Mouse (Mus musculus) liver, embryonic 15.5 days (tissue): Measurements from ENCODE around the gene Chst15. TPM values are rescaled to one million over a fixed set of nuclear protein-coding genes. Genes with fewer than 3 reads are reported as not detected.

Experiments
- ATAC-seq: fragments of 200-750 bp; cut with Nextera tagmentation; 2 replicates; pipeline ENCODE4 v1.8.0; 2017; ENCODE audit warnings: moderate number of reproducible peaks, mild to moderate bottlenecking, moderate library complexity; ENCODE audit not compliant: insufficient read depth
- H3K27ac ChIP-seq: fragments of 300-500 bp; sonication (generic); replicated peaks from 2 replicates; pipeline ENCODE4 v1.5.1; 2015; ENCODE audit warnings: mild to moderate bottlenecking, inconsistent platforms
- H3K27me3 ChIP-seq: fragments of 300-500 bp; sonication (generic); 2 replicates; pipeline ENCODE4 v1.6.1; 2015; ENCODE audit warnings: mild to moderate bottlenecking, inconsistent platforms
- H3K36me3 ChIP-seq: fragments of 300-500 bp; sonication (generic); replicated peaks from 2 replicates; pipeline ENCODE4 v1.6.1; 2015; ENCODE audit warnings: moderate library complexity, mild to moderate bottlenecking, inconsistent platforms
- H3K4me1 ChIP-seq: fragments of 300-500 bp; sonication (generic); replicated peaks from 2 replicates; pipeline ENCODE4 v1.6.1; 2015; ENCODE audit warnings: inconsistent platforms
- H3K4me2 ChIP-seq: fragments of 300-500 bp; sonication (generic); 2 replicates; pipeline ENCODE4 v1.6.1; 2015; ENCODE audit warnings: moderate library complexity, mild to moderate bottlenecking, inconsistent platforms
- H3K4me3 ChIP-seq: fragments of 300-500 bp; sonication (generic); replicated peaks from 2 replicates; pipeline ENCODE4 v1.5.1; 2015; ENCODE audit warnings: mild to moderate bottlenecking, inconsistent platforms
- H3K9ac ChIP-seq: fragments of 300-500 bp; sonication (generic); 2 replicates; pipeline ENCODE4 v1.6.1; 2015; ENCODE audit warnings: moderate library complexity, mild to moderate bottlenecking, inconsistent platforms
- H3K9me3 ChIP-seq: fragments of 300-500 bp; sonication (generic); replicated peaks from 2 replicates; pipeline ENCODE4 v1.6.1; 2016; ENCODE audit warnings: inconsistent platforms
- WGBS: fragments of 180-500 bp; shearing (Covaris S2); methylation state at CpG from one replicate; pipeline ENCODE4 v1.1.7; 2015; ENCODE audit warnings: mixed read lengths; ENCODE audit not compliant: insufficient replicate concordance; 5-methylcytosine and 5-hydroxymethylcytosine counted together
- polyA plus RNA-seq: library from polyadenylated mRNA; unstranded; fragments of >200 nt; fragmentation: Nextera tagmentation; extraction: Ambion mirVana; gene quantifications from 2 replicates; pipeline ENCODE4 v1.2.1, GENCODE M21; 2015

Chst15 gene
- polyA plus RNA-seq, 1 experiment from 2014 or later: 4.5 TPM

GRCm38 (mm10) chr7:132299661-132300210 lies 17.3 kb downstream of the Chst15 start:
- H3K27ac ChIP-seq: no peak overlapping the region
- H3K9ac ChIP-seq: no peak overlapping the region
- no peak overlapping the region for H3K4me3 ChIP-seq
- WGBS: 51% methylated on average over 5 of the region's 5 CpGs
- no peaks in the 10 kb centered on the region for H3K36me3 ChIP-seq
- ATAC-seq: no peak
- H3K4me2 ChIP-seq: no peak overlapping the region
- no peaks in the 10 kb centered on the region for H3K27me3 ChIP-seq
- H3K9me3 ChIP-seq: no peaks in the 10 kb centered on the region
- peaks cover 12% of the 10 kb centered on the region for H3K4me1 ChIP-seq

GRCm38 (mm10) chr7:132298412-132298990 lies 18.5 kb downstream of the Chst15 start:
- H3K9me3 ChIP-seq: no peaks in the 10 kb centered on the region
- WGBS: 67% methylated on average over 7 of the region's 7 CpGs
- H3K27ac ChIP-seq: no peak overlapping the region
- no peak overlapping the region for H3K4me3 ChIP-seq
- peaks cover 1% of the 10 kb centered on the region for H3K4me1 ChIP-seq
- H3K27me3 ChIP-seq: no peaks in the 10 kb centered on the region
- no peak overlapping the region for H3K4me2 ChIP-seq
- no peaks in the 10 kb centered on the region for H3K36me3 ChIP-seq
- no peak overlapping the region for H3K9ac ChIP-seq
- ATAC-seq: no peak

- 37% methylated on average over 4 of the region's 4 CpGs for WGBS
- H3K27ac ChIP-seq: no peak overlapping the region
- H3K4me1 ChIP-seq: no peaks in the 10 kb centered on the region
- H3K9ac ChIP-seq: no peak overlapping the region
- no peak overlapping the region for H3K4me2 ChIP-seq
- H3K4me3 ChIP-seq: no peak overlapping the region
- no peaks in the 10 kb centered on the region for H3K36me3 ChIP-seq
- no peaks in the 10 kb centered on the region for H3K27me3 ChIP-seq
- no peaks in the 10 kb centered on the region for H3K9me3 ChIP-seq
- no peak for ATAC-seq
Observed at GRCm38 (mm10) chr7:132296661-132297443, 20.2 kb downstream of the Chst15 start.

- Histone ChIP-seq H3K27ac (no peak overlapping the region), H3K9me3 (no peaks in the 10 kb centered on the region), H3K27me3 (no peaks in the 10 kb centered on the region), H3K9ac (no peak overlapping the region), H3K4me3 (no peak overlapping the region), H3K4me2 (no peak overlapping the region), H3K36me3 (no peaks in the 10 kb centered on the region), H3K4me1 (no peaks in the 10 kb centered on the region)
- 67% methylated on average over 3 of the region's 3 CpGs for WGBS
- ATAC-seq: no peak
Observed at GRCm38 (mm10) chr7:132296132-132296531, 20.9 kb downstream of the Chst15 start.

- WGBS: 70% methylated on average over 3 of the region's 3 CpGs
- Histone ChIP-seq H3K36me3 (no peaks in the 10 kb centered on the region), H3K4me3 (no peak overlapping the region), H3K27me3 (no peaks in the 10 kb centered on the region), H3K27ac (no peak overlapping the region; the same call in 1 of the 2 replicates), H3K4me1 (peaks cover 11% of the 10 kb centered on the region), H3K9ac (no peak overlapping the region), H3K4me2 (no peak overlapping the region), H3K9me3 (no peaks in the 10 kb centered on the region)
- ATAC-seq: no peak
Observed at GRCm38 (mm10) chr7:132287340-132287664, 29.7 kb downstream of the Chst15 start.

GRCm38 (mm10) chr7:132286630-132287339 lies 30.2 kb downstream of the Chst15 start:
- peaks cover 11% of the 10 kb centered on the region for H3K4me1 ChIP-seq
- H3K4me2 ChIP-seq: no peak overlapping the region
- H3K36me3 ChIP-seq: no peaks in the 10 kb centered on the region
- H3K27me3 ChIP-seq: no peaks in the 10 kb centered on the region
- H3K9ac ChIP-seq: no peak overlapping the region
- H3K27ac ChIP-seq: peak overlapping the region; percentile 51
- ATAC-seq: peak; percentile 59
- H3K9me3 ChIP-seq: no peaks in the 10 kb centered on the region
- H3K4me3 ChIP-seq: no peak overlapping the region
- WGBS: 29% methylated on average over 14 of the region's 14 CpGs

- ATAC-seq: no peak
- WGBS: 37% methylated on average over 1 of the region's 1 CpGs
- Histone ChIP-seq H3K4me3 (no peak overlapping the region), H3K4me2 (no peak overlapping the region), H3K27ac (no peak overlapping the region), H3K9me3 (no peaks in the 10 kb centered on the region), H3K36me3 (no peaks in the 10 kb centered on the region), H3K9ac (no peak overlapping the region), H3K4me1 (peaks cover 11% of the 10 kb centered on the region), H3K27me3 (no peaks in the 10 kb centered on the region)
Observed at GRCm38 (mm10) chr7:132284795-132285194, 32.2 kb downstream of the Chst15 start.

- H3K27me3 ChIP-seq: no peaks in the 10 kb centered on the region
- H3K9me3 ChIP-seq: no peaks in the 10 kb centered on the region
- no peak overlapping the region for H3K4me2 ChIP-seq
- peaks cover 11% of the 10 kb centered on the region for H3K4me1 ChIP-seq
- ATAC-seq: no peak
- H3K36me3 ChIP-seq: no peaks in the 10 kb centered on the region
- 66% methylated on average over 7 of the region's 7 CpGs for WGBS
- H3K27ac ChIP-seq: no peak overlapping the region
- no peak overlapping the region for H3K9ac ChIP-seq
- H3K4me3 ChIP-seq: no peak overlapping the region
Observed at GRCm38 (mm10) chr7:132284048-132284737, 32.8 kb downstream of the Chst15 start.

- H3K36me3 ChIP-seq: no peaks in the 10 kb centered on the region
- no peak overlapping the region for H3K4me2 ChIP-seq
- H3K4me1 ChIP-seq: peaks cover 11% of the 10 kb centered on the region
- no peaks in the 10 kb centered on the region for H3K9me3 ChIP-seq
- WGBS: 81% methylated on average over 2 of the region's 2 CpGs
- H3K4me3 ChIP-seq: no peak overlapping the region
- H3K27me3 ChIP-seq: no peaks in the 10 kb centered on the region
- ATAC-seq: no peak
- H3K9ac ChIP-seq: no peak overlapping the region
- H3K27ac ChIP-seq: no peak overlapping the region
Observed at GRCm38 (mm10) chr7:132282576-132282975, 34.5 kb downstream of the Chst15 start.

GRCm38 (mm10) chr7:132282161-132282560 lies 34.9 kb downstream of the Chst15 start:
- no peak overlapping the region for H3K9ac ChIP-seq
- WGBS: 65% methylated on average over 3 of the region's 3 CpGs
- no peaks in the 10 kb centered on the region for H3K36me3 ChIP-seq
- no peaks in the 10 kb centered on the region for H3K9me3 ChIP-seq
- no peak overlapping the region for H3K4me3 ChIP-seq
- no peak for ATAC-seq
- H3K4me2 ChIP-seq: no peak overlapping the region
- peaks cover 6% of the 10 kb centered on the region for H3K4me1 ChIP-seq
- H3K27me3 ChIP-seq: no peaks in the 10 kb centered on the region
- H3K27ac ChIP-seq: no peak overlapping the region

- Histone ChIP-seq H3K36me3 (no peaks in the 10 kb centered on the region), H3K4me2 (no peak overlapping the region), H3K4me3 (no peak overlapping the region), H3K27me3 (no peaks in the 10 kb centered on the region), H3K9ac (no peak overlapping the region), H3K9me3 (no peaks in the 10 kb centered on the region), H3K4me1 (peaks cover 4% of the 10 kb centered on the region), H3K27ac (no peak overlapping the region)
- 62% methylated on average over 4 of the region's 4 CpGs for whole genome bisulfite sequencing
- no peak for ATAC-seq
Observed at GRCm38 (mm10) chr7:132281753-132282152, 35.3 kb downstream of the Chst15 start.
